Mouse (Mus musculus) common myeloid progenitor, adult 5-6 weeks (primary cell): ENCODE measurements around the gene Gm10271. TPM values are rescaled to one million over a fixed set of nuclear protein-coding genes. Genes with fewer than 3 reads are reported as not detected.
A peak's percentile ranks its signal among the peaks of the same experiment; 100 is the strongest.

ENCODE experiments used
- ATAC-seq: replicated peaks from 2 replicates; pipeline ENCODE4 v1.8.0; 2016; ENCODE audit warnings: low read depth, mild to moderate bottlenecking, moderate TSS enrichment, inconsistent platforms; ENCODE audit not compliant: poor library complexity, severe bottlenecking
- total RNA-seq: library from RNA; stranded (forward); fragments of 200-1000, 187-1606 nt; gene quantifications from 2 replicates; pipeline ENCODE4 v1.2.3, GENCODE M21; 2017

The Gm10271 gene
- not detected in 2 replicates for total RNA-seq

- ATAC-seq, result no peak
These were observed at the start of gene Gm10271 for GRCm38 (mm10) chr10:116972509-116972908. Gene Gm10271 (minus strand): TSS chr10:116972609.

- no peak for ATAC-seq
These were observed 48.8 kb upstream of the Gm10271 start for GRCm38 (mm10) chr10:117021020-117021754.

- ATAC-seq, result no peak
These were observed 46.0 kb upstream of the Gm10271 start for GRCm38 (mm10) chr10:117018281-117018840.

GRCm38 (mm10) chr10:117014565-117014964 lies 42.2 kb upstream of the Gm10271 start:
- no peak for ATAC-seq

GRCm38 (mm10) chr10:117013689-117014390 lies 41.4 kb upstream of the Gm10271 start:
- ATAC-seq, result no peak

GRCm38 (mm10) chr10:117011047-117011446 lies 38.6 kb upstream of the Gm10271 start:
- ATAC-seq, result no peak

- no peak for ATAC-seq
These were observed 37.3 kb upstream of the Gm10271 start for GRCm38 (mm10) chr10:117009691-117010090.

GRCm38 (mm10) chr10:117005707-117006464 lies 33.5 kb upstream of the Gm10271 start:
- no peak for ATAC-seq

- no peak for ATAC-seq
These were observed 32.3 kb upstream of the Gm10271 start for GRCm38 (mm10) chr10:117004695-117005094.

- ATAC-seq, result no peak
These were observed 28.6 kb upstream of the Gm10271 start for GRCm38 (mm10) chr10:117000975-117001374.

- ATAC-seq, result no peak
These were observed 26.5 kb upstream of the Gm10271 start for GRCm38 (mm10) chr10:116998716-116999455.

- ATAC-seq, result peak; percentile 91
These were observed 23.8 kb upstream of the Gm10271 start for GRCm38 (mm10) chr10:116996236-116996600.

GRCm38 (mm10) chr10:116995584-116996235 lies 23.3 kb upstream of the Gm10271 start:
- ATAC-seq, result 0 out of 2 replicates have a peak, but pooled peaks have one; percentile 15

- no peak for ATAC-seq
These were observed 22.8 kb upstream of the Gm10271 start for GRCm38 (mm10) chr10:116995162-116995561.

GRCm38 (mm10) chr10:116993971-116994370 lies 21.6 kb upstream of the Gm10271 start:
- ATAC-seq, result no peak

GRCm38 (mm10) chr10:116986264-116987082 lies 14.1 kb upstream of the Gm10271 start, which contains the start of gene Best3:
Gene Best3 (plus strand): TSS chr10:116986314.
- no peak for ATAC-seq

- ATAC-seq, result no peak
These were observed 12.4 kb upstream of the Gm10271 start for GRCm38 (mm10) chr10:116984836-116985235.

- no peak for ATAC-seq
These were observed 10.1 kb upstream of the Gm10271 start for GRCm38 (mm10) chr10:116982526-116982925.
